Mouse (Mus musculus) ovary, adult 18-20 months (tissue): ENCODE results near the gene Tmem53.

Experiments
- DNase-seq: peaks from one replicate; pipeline ENCODE4 v3.0.0; 2022; ENCODE audit warnings: low spot score, mixed read lengths

The Tmem53 gene

GRCm38 (mm10) chr4:117251801-117252316 lies at the start of gene Tmem53, which contains the start of gene Armh1:
Tmem53 (plus strand) TSS chr4:117251951.
Armh1 (minus strand) TSS chr4:117252125.
- DNase-seq: peak; percentile 91

GRCm38 (mm10) chr4:117202046-117202991 lies 49.4 kb upstream of the Tmem53 start:
- no peak for DNase-seq

DNA sequence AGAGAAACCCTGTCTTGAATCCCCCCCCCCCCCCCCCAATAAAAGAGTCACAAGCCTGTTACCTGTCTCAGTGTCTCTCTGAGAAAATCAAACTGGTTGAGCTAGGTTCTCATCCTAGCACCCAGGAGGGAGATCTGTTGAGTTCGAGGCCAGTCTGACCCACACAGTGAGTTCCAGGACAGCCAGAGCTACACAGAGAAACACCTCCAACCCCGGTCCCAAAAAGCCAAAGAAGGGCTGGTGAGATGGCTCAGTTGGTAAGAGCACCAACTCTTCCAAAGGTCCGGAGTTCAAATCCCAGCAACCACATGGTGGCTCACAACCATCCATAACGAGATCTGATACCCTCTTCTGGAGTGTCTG lies 48.8 kb upstream of the Tmem53 start:
- no peak for DNase-seq

DNA sequence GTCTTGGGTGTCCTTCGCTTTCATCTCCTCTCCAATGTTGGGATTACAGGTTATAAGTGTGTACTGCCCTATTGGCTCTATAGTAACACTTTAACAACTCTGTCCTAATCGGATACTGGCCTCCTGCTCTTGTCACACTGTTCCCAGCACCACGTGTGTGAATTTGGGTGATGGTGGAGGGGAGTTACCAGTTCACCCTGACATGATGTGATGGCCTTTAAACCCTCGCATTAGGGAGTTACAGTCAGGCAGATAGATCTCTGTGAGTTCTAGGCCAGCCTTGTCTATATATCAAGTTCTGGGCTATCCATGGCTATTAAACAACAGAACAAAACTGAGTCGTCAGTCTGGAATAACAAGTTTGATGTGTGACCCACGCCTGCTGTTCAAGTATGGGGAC lies 42.2 kb upstream of the Tmem53 start:
- no peak for DNase-seq

GRCm38 (mm10) chr4:117210147-117211074 lies 41.3 kb upstream of the Tmem53 start:
- peak; percentile 46 for DNase-seq

GRCm38 (mm10) chr4:117214250-117214649 lies 37.5 kb upstream of the Tmem53 start:
- DNase-seq: no peak

- no peak for DNase-seq
These were observed 34.7 kb upstream of the Tmem53 start for GRCm38 (mm10) chr4:117217029-117217428.

- DNase-seq: no peak
These were observed 33.1 kb upstream of the Tmem53 start for GRCm38 (mm10) chr4:117218517-117219219.

DNA sequence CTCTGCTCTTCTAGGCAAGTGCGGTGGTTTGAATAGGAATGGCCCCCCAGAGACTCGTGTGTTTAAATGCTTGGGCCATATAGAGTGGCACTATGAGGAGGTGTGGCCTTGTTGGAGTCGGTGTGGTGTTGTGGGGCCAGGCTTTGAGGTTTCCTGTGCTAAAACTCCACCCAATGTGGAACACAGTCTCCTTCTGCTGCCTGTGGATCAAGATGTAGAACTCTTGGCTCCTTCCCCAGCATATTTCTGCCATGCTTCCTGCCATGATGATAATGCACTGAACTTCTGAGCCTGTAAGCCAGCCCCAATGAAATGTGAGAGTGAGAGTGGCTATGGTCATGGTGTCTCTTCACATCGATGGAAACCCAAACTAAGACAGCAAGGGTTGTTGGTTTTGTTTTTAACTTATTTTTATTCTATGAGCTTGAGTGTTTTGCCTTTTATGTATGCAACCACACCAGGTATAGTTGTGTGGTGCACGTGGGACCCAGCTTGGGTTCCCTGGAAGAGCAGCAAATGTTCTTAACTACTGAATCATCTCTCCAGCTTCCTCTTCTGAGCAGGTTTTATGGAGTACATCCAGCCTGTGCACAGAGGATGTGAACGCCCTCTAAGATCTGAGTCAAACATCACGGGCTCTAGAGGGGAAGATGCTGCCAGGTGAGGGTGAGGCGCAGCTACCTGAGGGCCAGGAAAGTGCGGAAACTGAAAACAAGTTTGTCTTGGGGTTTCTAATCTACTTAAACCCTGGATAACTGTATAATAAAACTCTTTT lies 30.8 kb upstream of the Tmem53 start:
- DNase-seq: no peak

GRCm38 (mm10) chr4:117221836-117222235 lies 29.9 kb upstream of the Tmem53 start:
- no peak for DNase-seq

- DNase-seq: no peak
These were observed 28.8 kb upstream of the Tmem53 start for GRCm38 (mm10) chr4:117223001-117223400.

DNA sequence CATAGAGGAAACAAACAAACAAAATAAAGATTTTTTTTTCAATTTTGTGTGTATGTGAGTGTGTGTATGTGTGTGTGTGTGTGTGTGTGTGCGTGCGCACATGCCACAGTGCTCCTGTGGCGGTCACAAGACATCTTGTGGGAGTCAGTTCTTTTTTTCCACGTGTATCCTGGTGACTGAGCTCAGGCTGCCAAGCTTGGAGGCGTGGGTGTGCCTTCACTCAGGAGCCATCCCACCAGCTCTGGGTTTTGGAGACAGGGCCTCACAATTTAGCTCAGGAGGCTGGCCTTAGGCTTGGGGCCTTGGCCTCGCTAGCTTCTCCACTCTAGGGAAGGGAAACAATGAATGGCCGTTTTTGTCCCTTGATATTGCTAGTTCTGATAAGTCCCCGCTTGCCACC lies 27.6 kb upstream of the Tmem53 start:
- DNase-seq: no peak

DNA sequence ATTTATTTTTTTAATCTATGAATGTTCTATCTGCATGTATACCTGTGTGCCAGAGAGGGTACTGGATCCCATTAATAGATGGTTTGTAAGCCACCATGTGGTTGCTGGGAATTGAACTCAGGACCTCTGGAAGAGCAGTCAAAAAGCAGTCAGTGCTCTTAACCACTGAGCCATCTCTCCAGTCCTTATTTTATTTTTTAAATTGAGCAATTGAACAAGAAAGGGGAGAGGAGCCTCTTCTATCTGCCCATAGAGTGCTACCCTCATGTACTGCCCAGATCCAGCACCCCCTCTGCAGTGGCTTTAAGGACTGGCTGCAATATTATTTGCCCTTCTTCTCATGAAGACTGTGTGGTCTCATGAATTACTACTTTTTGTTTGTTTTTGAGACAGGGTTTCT lies 26.5 kb upstream of the Tmem53 start:
- no peak for DNase-seq

- DNase-seq: no peak
These were observed 22.2 kb upstream of the Tmem53 start for GRCm38 (mm10) chr4:117229590-117229989.

DNA sequence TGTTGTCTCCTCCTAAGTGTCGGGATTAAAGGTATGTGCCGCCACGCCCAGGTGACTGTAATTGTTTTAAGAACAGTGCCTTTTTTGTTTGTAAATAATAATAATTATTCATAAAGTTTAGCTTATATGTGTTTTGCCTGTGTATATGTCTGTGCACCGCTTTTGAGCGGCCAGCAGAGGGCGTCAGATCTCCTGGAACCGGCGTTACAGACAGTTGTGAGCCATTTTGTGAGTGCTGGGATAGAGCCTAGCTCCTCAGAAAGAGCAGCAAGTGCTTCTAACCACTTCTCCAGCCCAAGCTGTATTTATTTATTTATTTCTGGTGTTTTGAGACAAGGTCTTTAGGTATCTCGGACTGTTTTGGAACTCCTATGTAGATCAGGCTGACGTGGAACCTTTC lies 21.4 kb upstream of the Tmem53 start:
- DNase-seq: no peak

DNA sequence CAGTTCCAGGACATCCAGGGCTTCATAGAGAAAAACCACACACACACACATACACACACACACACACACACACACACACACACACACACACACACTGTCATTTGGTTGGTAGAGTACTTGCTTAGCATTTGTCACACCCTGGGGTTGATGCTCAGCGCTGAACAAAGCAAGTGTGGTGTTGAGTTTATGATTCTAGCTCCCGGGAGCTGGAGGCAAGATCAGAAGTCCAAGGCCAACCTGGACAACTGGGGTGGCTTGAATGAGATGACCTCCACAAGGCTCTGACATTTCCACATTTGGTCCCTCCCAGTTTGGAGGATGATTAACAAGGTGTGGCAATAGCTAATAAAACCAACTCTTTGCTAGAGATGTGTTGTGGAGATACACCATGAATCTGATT lies 20.5 kb upstream of the Tmem53 start:
- no peak for DNase-seq

GRCm38 (mm10) chr4:117234166-117234741 lies 17.5 kb upstream of the Tmem53 start:
- DNase-seq: no peak

DNA sequence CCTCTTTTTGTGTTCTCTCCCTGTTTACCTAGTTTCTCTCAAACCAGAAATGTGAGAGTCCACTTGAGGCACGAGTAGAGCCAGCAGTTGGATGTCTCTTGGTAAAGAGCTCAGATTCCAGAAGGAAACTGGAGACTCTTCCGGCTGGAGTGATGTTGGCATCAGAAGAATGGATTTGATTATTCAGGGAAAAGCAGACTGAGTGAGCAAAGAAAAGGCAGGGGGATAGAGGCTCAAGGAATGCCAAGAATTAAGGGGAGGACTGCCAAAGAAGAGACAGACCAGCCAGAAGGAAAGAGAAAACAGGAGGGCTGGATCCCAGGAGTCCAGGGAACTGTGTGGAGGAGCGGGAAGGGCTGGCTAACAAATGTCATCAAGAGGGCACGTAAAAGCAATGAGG lies 15.9 kb upstream of the Tmem53 start:
- no peak for DNase-seq

DNA sequence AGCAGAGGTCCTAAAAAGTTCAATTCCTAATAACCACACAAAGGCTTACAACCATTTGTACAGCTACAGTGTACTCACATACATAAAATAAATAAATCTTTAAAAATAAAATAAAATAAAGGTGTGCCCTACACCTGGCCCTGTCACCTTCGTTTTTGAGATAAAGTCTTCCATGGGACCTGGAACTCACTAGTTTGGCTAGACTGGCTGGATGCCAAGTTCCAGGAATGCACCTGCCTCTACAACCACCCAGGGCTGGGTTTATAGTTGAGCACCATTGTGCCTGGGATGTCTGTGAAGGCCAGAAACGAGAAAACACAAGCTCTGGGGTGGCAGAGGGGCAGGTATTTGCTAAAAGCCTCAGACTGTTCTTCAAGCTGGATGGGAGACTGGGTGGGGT lies 12.6 kb upstream of the Tmem53 start:
- DNase-seq: no peak

- DNase-seq: no peak
These were observed 10.9 kb upstream of the Tmem53 start for GRCm38 (mm10) chr4:117240867-117241266.

DNA sequence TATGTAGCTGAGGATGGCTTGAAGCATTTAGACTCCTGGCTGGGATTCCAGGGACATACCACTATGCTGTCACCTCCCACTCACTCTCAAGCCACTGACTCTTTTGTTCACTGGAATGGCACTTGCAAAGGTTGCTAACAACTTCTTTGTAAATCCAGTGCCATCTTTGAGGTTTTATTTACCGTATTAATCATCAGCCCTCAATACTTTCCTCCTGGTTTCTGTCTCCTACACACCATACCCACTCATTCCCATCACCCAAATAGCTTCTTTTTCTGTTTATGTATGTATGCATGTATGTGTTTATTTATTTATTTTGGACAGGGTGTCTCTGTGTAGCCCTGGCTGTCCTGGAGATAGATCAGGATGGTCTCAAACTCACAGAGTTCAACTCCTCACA lies 769 bp upstream of the Tmem53 start:
- no peak for DNase-seq
